Mouse (Mus musculus) stomach, postnatal 0 days (tissue): Measurements from ENCODE around the gene Arid4b.

Source experiments
- CTCF ChIP-seq: IDR thresholded peaks from 2 replicates; pipeline ENCODE4 v1.5.1; 2016; ENCODE audit warnings: antibody characterized with exemption, low read depth, mild to moderate bottlenecking, moderate library complexity
- EP300 ChIP-seq: optimal IDR thresholded peaks from 2 replicates; pipeline ENCODE3; 2016; ENCODE audit warnings: antibody characterized with exemption

DNA sequence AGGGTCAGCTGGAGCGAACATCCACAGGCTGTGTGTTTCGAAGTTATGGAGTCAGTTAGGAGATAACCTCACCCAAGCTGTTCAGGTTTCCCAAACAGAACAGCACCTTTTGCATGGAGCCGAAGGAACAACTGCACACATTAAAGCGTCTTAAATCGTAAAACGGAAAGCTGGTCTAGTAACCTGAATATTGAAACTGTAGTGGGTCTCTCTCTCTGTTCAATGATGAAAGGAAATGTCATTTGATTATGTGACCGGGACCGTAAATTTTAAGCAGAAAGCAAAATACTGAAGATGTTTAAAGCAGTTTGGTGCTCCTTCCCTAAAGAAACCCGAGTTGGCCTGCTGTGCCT is 2.0 kb downstream of the Arid4b start:
- TF ChIP-seq CTCF (no peak), EP300 (no peak)
